Comparison of ENCODE assay signal across 8 mouse cellular contexts in the genomic region with DNA sequence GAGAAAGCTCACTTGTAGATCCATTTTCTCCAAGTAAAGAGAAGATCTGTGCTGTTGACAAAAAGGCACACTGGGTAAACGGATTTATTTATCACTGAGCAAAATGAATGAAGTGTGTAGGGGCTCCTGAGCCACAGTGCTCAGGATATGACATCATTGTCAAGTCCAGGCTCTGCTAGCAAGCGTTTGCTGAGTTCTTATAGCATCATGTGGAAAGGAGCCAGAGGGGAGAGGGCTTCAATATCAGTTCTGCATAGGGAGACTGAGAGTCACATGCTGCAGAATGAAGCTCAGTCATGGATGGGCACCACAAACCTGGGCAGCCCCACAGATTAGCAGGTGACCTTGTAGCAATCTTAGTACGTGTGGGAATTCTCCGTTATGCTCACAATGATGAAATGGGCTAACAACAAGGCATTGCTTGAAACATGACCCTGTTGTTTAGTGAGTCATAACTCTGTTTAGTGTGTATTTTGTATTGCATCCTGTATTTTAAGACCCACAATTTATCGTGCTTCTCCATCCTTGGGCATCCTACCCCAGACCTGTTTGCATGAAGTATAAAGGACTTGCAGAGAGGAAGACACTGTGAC.
DNase-seq lines count a peak whose midpoint lies in the region; ATAC-seq and TF ChIP-seq lines count a peak whose summit lies in the region.

No protein-coding gene starts in this region.

- no peak for TF ChIP-seq EP300 in liver, postnatal 0 days (IDR thresholded peaks at IDR 0.05; ENCODE audit: low read depth)

- TF ChIP-seq CTCF in liver, postnatal 0 days (IDR thresholded peaks at IDR 0.05; ENCODE audit: low read depth) = no peak

- H3K9ac ChIP-seq in heart, embryonic 13.5 days = peak overlapping the region; percentile 44; the same call in 1 of the 2 replicates
- H3K9ac ChIP-seq in limb, embryonic 15.5 days = no peak overlapping the region
- no peak overlapping the region for H3K9ac ChIP-seq in liver, postnatal 0 days (replicated peaks)

- H3K9me3 ChIP-seq in heart, embryonic 13.5 days = peaks cover 2% of the 10 kb centered on the region; the same call in 1 of the 2 replicates
- H3K9me3 ChIP-seq in forebrain, embryonic 10.5 days = no peaks in the 10 kb centered on the region
- no peaks in the 10 kb centered on the region for H3K9me3 ChIP-seq in limb, embryonic 15.5 days
- no peaks in the 10 kb centered on the region for H3K9me3 ChIP-seq in liver, postnatal 0 days (ENCODE audit: low read length)

- peaks cover 30% of the 10 kb centered on the region for H3K4me1 ChIP-seq in heart, embryonic 13.5 days
- H3K4me1 ChIP-seq in forebrain, embryonic 10.5 days = peaks cover 51% of the 10 kb centered on the region
- H3K4me1 ChIP-seq in limb, embryonic 15.5 days = peaks cover 9% of the 10 kb centered on the region
- no peaks in the 10 kb centered on the region for H3K4me1 ChIP-seq in liver, postnatal 0 days (ENCODE audit: insufficient read depth)

- no peaks in the 10 kb centered on the region for H3K27me3 ChIP-seq in heart, embryonic 13.5 days (replicated peaks)
- no peaks in the 10 kb centered on the region for H3K27me3 ChIP-seq in forebrain, embryonic 10.5 days (ENCODE audit: poor library complexity, severe bottlenecking)
- no peaks in the 10 kb centered on the region for H3K27me3 ChIP-seq in limb, embryonic 15.5 days
- no peaks in the 10 kb centered on the region for H3K27me3 ChIP-seq in liver, postnatal 0 days (ENCODE audit: insufficient read depth, low read length)

- peak overlapping the region; percentile 85 for H3K27ac ChIP-seq in heart, embryonic 13.5 days (replicated peaks)
- peak overlapping the region; percentile 81 for H3K27ac ChIP-seq in forebrain, embryonic 10.5 days
- 0 out of 2 replicates have a peak overlapping the region, but pooled peaks have one; percentile 17 for H3K27ac ChIP-seq in limb, embryonic 15.5 days
- no peak overlapping the region for H3K27ac ChIP-seq in liver, postnatal 0 days (ENCODE audit: low read depth)

- no peak for DNase-seq in heart, postnatal 4 days
- DNase-seq in 3T3-L1 (ENCODE audit: low read depth, low spot score) = peak; percentile 61
- DNase-seq in forebrain, embryonic 10.5 days (ENCODE audit: extremely low spot score, low spot score) = no peak
- DNase-seq in spleen, postnatal 36 days (ENCODE audit: low spot score in 2 of 2) = no peak
- DNase-seq in liver, postnatal 0 days = no peak

- no peak for ATAC-seq in heart, embryonic 13.5 days (ENCODE audit: extremely low read depth, insufficient number of reproducible peaks, low FRiP score, low TSS enrichment)
- no peak for ATAC-seq in limb, embryonic 15.5 days (ENCODE audit: insufficient number of reproducible peaks, low FRiP score, low TSS enrichment, low read depth)
- ATAC-seq in CD4-positive, CD25-positive, alpha-beta regulatory T cell, adult 4 months = no peak
- no peak for ATAC-seq in liver, postnatal 0 days

- H3K36me3 ChIP-seq in heart, embryonic 13.5 days = no peaks in the 10 kb centered on the region
- no peaks in the 10 kb centered on the region for H3K36me3 ChIP-seq in forebrain, embryonic 10.5 days (replicated peaks)
- H3K36me3 ChIP-seq in limb, embryonic 15.5 days = no peaks in the 10 kb centered on the region
- no peaks in the 10 kb centered on the region for H3K36me3 ChIP-seq in liver, postnatal 0 days (replicated peaks; ENCODE audit: insufficient read depth, low read length)

- WGBS in heart, embryonic 13.5 days = 54% methylated on average over 5 of the region's 5 CpGs
- WGBS in forebrain, embryonic 10.5 days = 68% methylated on average over 5 of the region's 5 CpGs
- 61% methylated on average over 5 of the region's 5 CpGs for WGBS in limb, embryonic 15.5 days
- WGBS in liver, postnatal 0 days (ENCODE audit: insufficient replicate concordance) = 66% methylated on average over 5 of the region's 5 CpGs

- H3K4me3 ChIP-seq in heart, embryonic 13.5 days = no peak overlapping the region
- no peak overlapping the region; the same call in 1 of the 2 replicates for H3K4me3 ChIP-seq in forebrain, embryonic 10.5 days
- no peak overlapping the region for H3K4me3 ChIP-seq in limb, embryonic 15.5 days
- no peak overlapping the region for H3K4me3 ChIP-seq in liver, postnatal 0 days (ENCODE audit: low read depth, low read length)

- H3K4me2 ChIP-seq in heart, embryonic 13.5 days = no peak overlapping the region
- no peak overlapping the region for H3K4me2 ChIP-seq in limb, embryonic 15.5 days
- H3K4me2 ChIP-seq in liver, postnatal 0 days (ENCODE audit: low read depth, low read length) = no peak overlapping the region
